Mouse (Mus musculus): Measurements from ENCODE around the gene Chrd. TPM values are rescaled to one million over a fixed set of nuclear protein-coding genes. Genes with fewer than 3 reads are reported as not detected.

The Chrd gene
- total RNA-seq, 2 experiments from 2014 or later: 39.9 to 47.0 TPM

DNA sequence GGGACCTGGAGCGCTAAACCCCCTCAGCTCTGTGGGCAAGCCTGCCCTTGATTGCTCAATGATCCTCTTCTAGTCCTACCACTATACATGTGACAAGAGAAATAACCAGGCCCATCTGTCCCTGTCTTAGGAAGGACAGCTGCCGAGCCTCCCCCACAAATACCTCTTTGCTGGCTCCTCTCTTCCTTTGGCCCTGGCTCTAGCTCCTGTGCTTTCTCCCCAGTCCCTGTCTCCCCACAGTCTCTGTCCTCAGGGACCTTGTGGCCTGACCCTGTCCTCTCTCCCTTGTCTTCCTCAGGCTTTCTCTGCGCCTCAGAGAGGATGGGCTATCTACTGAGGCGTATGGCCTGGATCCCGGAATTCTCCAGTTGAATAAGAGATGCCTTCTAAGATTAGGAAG, 1.2 kb upstream of the Chrd start:
- DNase-seq (ENCODE audit: low spot score in 2 of 2): peak; percentile 49 to 57

DNA sequence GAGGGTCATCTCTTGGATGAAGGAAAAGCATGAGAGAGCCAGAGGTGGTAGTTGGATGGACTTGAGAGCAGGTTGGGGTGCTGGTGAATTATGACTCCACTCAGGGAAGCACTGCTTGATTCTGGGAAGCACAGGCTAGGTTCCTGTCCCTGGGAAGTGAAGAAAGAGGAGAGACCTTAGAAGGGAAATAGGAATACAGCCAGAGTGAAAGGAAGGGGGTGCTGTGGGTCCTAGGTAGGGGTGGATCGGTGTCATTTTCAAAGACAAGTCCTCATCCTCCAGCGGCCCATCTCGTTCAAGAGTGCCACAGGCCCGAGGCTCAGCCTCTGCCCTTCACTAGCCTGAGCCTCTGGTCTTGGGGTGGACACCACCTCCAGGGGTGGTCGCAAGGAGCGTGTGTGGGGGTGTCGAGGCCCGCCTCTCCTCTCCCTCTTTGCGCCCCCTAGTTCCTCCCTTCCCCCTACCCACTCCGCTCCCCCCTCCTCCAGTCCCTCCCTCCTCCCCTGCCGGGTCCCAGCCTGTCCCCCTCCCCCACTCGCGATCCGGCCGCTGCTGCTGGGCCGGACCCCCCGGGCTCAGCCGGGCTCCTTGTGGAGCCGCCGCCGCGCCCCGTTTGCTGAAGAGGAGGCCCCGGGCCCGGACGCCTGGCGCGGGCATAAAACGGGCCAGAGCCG, 539 bp upstream of the Chrd start:
- peak in 1 of 2 experiments; percentile 24 for DNase-seq (ENCODE audit: low spot score in 2 of 2)

DNA sequence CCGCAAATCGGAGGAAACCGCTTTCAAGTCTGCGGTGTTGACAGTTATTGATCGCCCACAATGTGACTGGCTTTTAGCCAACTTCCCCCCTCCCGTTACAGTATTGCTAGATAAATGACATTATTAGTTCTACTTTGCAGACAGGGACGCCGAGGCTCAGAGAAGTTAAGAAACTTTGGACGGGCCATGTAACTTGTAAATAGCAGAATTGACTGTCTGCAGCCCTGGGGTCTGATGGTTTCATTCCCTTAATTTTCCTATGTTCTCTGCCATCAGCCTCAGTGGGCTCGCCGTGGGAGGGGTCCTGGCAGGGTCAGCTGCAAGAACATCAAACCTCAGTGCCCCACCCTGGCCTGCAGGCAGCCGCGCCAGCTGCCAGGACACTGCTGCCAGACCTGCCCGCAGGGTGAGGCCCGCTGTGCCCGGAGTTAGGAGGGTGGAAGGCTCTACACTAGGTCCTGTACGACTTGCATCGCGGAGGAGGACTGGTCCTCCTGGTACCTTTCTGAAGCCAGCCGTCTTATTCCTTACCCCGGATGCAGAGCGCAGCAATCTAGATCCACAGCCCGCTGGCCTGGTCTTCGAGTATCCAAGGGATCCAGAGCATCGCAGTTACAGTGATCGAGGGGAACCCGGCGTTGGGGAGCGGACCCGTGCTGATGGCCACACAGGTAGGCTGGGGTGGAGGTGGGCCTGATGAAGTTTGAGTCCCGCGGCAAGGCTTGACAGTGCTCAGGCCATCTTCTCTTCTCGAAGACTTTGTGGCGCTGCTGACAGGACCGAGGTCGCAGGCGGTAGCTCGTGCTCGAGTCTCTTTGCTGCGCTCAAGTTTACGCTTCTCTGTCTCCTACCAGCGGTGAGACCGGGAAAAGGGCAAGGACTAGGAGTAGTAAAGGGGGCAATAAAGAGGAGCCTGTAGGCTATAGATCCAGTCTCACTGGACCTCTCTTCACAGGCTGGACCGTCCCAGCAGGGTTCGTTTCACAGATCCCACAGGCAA, 1.1 kb downstream of the Chrd start, which contains the start of gene Thpo:
Thpo (minus strand) TSS at position 781 of the 1,000 bp plus-strand sequence.
- DNase-seq (ENCODE audit: low spot score in 2 of 2): peak in 1 of 2 experiments; percentile 30

DNA sequence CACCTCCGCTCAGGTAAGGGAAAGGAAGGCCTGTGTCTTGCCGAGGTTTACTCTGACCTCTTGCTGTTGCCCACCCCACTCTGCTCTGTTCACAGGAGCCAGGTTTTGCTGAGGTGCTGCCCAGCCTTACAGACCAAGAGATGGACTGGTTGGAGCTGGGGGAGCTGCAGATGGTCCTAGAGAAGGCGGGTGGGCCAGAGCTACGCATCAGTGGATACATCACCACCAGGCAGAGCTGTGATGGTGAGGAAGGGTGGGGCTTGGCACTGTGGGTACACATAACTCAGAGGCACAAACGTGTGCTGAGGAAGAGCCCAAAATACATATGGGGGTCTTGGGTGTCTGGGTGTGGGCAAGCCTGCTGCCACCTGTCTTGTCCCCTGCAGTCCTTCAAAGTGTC, 2.7 kb downstream of the Chrd start:
- no peak for DNase-seq (ENCODE audit: low spot score in 2 of 2)

DNA sequence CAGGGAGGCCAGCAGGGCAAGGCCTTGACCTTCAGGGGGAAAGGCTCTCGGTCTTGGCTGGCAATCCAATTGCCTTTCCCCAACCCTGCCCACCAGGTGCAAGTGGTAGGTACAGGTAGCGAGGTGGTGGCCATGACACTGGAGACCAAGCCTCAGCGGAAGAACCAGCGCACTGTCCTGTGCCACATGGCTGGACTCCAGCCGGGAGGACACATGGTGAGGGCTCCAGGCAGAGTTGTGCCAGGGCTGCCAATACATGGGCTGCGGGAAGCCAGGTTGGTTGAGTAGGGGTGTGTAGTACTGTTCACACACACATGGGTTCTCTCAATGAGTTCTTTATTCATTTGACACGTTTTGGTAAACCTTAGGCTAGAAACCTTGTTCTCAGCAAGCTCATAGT, 3.2 kb downstream of the Chrd start:
- no peak for DNase-seq (ENCODE audit: low spot score in 2 of 2)

DNA sequence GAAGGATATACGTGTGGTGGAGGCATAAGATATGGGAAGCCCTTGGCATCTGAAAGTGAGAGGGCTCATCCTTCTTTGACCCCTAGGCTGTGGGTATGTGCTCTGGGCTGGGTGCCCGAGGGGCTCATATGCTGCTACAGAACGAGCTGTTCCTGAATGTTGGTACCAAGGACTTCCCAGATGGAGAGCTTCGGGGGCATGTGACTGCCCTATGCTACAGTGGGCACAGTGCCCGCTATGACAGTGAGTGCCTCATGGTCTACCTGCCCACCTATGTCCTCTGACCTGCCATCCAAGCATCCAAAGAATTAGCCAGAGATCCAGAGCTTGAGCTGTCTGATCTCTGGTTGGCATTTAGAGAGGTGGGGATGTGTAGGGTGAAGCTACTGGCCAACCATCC, 3.9 kb downstream of the Chrd start:
- no peak for DNase-seq (ENCODE audit: low spot score in 2 of 2)

DNA sequence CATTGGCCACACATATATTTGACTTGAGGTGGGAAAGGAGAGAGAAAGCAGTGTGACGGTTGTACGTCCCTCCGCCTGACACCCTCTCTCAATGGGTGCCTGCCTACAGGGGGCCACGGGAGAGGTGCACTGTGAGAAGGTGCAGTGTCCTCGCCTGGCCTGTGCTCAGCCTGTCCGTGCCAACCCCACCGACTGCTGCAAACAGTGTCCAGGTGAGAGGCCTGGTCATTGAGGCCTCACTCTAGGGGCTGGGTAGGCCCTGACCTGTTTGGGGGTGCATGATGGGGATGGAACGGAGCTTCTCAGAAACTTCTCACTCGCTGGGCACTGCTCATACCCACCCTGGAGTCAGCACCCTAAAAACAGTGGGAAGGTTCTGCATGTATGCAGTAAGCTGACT, 6.9 kb downstream of the Chrd start:
- no peak for DNase-seq (ENCODE audit: low spot score in 2 of 2)

DNA sequence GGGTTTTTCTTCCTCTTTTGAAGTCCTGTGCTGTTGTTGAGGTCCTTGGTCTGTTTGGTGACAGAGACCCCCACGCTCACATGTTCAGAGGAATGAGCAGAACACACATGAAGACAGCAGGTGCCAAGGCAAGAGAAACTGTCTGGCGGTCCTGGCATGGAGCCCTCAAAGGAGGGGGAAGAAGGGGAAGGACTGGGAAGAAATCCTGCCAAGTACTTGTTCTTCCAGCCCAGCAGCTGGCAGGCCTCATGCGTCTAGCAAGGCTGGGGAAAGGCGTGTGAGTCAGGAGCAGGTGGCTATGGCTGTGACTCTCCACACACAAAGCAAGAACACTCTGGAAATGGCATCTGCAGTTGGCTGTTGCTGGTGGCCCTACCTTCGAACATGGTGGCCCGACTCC, 13.7 kb downstream of the Chrd start:
- DNase-seq (ENCODE audit: low spot score in 2 of 2): peak; percentile 81 to 83

DNA sequence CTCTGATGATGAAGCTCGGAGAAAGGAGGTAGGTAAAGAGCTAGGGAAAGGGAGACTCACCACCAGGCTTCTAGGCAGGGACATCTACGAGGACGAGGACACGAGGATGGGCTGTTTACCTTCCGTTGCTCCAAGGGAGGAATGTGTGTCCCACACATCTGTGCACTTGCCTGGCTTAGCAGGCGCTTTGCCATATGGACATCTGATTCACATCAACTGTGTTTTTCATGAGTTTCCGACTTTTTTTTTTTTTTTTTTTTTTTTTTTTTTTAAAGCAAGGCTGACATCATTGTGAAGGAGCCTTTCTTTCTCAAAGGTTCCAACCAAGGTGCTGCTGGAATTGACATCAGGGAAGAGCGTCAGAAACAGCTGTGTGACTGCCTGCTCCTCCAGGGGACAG, 17.6 kb downstream of the Chrd start:
- DNase-seq (ENCODE audit: low spot score in 2 of 2): peak in 1 of 2 experiments; percentile 21

DNA sequence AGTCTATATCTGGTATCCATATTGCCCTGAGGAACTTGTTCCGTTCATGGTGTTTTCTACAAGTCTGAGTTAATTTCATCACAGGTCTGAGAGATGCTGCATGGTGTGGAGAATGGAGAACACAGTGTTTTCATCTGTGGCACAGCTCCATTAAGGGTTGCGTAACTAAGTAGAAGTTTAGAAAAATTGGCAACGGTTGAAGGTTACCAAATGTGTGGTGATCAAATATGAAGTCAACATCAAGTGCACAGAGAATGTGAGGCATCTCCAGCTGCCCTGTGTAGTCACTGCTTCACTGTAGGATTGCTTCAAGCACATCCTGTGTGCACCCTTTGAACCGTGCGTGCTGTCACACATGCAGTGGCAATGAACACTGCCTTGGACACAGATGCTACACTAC, 23.1 kb downstream of the Chrd start:
- no peak for DNase-seq (ENCODE audit: low spot score in 2 of 2)

DNA sequence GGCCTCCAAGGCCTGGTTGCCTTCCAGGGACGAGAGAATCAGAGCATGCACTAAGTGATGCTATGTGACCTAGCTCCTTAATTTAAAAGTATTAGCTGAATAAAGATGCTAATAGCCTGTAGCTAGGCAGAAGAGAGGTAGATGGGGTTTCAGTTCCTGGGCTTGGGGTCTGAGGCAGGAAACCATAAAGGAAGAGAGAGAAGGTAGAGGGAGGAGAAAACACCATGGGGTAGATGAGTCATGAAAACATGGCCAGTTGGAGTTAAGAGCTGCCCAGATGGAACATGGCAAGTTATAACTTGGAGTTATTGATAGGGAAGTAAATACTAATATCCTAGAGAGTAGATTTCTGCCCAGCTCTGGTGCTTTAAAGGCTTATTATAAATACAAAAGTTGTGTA, 24.5 kb downstream of the Chrd start:
- no peak for DNase-seq (ENCODE audit: low spot score in 2 of 2)

DNA sequence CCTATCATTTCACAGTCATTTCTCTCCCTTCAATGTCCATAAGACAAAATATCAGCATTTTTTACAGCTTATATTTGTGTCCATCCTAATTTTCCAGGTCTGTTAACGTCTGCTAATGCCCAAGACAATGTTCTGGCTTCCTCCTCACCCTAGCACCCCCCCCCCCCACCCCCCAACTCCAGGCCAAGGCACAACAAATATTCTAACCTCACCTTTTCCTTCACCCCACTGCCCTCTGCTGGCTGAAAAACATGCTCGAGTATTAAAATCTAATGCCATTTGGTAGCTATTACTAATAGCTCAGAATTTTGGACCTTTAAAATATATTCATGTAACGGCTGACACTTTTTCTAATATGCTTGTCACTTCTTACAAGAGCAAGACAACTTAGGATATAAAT, 28.8 kb downstream of the Chrd start:
- peak in 1 of 2 experiments; percentile 54 for DNase-seq (ENCODE audit: low spot score in 2 of 2)

DNA sequence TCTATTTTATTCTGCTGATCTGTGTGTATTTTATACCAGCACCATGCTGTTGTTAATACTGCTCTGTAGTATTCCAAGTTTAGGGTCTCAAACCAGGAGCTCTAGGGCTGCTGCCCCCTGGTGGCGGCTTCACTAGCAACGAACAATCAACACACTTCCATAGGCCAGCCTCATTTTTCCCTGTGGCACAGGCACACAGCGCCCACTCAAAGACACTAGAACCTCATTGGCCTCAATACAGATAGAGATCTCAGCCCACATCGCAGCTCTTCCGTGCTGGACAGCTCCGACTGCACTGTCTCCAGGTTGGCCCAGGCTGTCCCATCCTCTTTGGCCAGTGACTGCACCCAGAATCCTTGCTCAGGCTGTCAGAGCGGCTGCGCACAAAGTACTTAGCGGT, 32.3 kb downstream of the Chrd start:
- peak in 1 of 2 experiments; percentile 27 for DNase-seq (ENCODE audit: low spot score in 2 of 2)

DNA sequence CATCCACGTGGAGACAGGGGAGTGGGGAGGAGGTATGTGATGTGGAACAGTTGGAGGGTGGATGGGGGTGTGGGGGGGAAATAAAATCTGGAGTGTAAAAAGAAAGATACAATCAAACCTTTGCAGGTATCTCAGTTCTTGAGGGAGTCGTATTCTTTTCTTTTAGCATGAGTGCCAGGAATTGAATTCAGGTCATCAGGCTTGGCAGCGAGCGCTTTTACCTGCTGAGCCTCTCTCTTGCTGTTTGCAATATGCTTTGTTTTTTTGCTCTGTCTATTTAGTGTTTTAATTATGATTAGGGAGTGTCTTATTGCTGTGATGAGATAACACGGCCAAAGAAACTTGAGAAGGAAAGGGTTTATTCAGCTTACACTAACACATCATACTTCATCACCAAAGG, 42.1 kb downstream of the Chrd start:
- no peak for DNase-seq (ENCODE audit: low spot score in 2 of 2)

DNA sequence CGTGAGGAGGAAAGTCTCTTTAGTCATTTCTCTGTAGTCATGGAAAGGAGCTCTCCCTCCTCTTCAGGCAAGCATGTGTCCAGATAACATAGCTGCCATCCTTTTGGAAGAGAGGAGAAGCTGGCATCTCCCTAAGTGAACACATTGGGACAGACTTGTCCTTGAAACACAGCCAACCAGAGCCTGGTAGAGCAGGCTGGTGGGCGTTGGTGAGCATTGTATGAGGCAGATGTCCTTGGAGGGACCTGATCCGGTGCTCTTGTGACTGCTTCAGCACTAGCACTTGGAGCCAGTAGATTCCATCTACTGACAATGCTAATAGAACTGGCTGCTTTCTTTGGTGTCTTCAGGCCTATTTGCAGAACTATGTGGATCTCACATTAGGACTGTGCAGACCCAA, 46.9 kb downstream of the Chrd start:
- DNase-seq (ENCODE audit: low spot score in 2 of 2): peak; percentile 6 to 25

DNA sequence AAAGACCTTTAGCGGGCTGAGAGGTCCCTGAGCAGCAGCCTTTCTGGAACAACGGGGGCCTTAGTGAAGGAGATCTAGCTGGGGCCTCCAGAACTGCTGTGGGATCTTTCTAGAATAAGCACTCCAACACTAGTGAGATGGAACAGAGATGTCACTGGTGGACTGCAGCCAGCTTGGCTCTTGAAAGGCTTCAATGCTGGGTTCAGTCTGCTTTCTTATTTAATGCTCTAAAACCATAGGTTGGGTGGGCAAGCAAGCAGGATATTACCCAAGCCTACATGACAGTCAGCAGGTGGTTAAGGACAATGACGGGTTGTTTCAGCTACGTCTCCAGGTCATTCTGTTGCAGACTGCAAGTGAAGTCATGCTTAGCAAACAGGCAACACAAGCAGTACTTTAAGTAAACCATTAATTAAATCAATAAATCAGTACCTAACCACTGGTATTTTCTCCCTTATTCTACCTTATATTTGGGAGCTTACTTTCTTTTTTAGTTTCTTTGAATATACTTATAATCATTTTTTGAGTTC, 48.2 kb downstream of the Chrd start:
- DNase-seq (ENCODE audit: low spot score in 2 of 2): no peak

DNA sequence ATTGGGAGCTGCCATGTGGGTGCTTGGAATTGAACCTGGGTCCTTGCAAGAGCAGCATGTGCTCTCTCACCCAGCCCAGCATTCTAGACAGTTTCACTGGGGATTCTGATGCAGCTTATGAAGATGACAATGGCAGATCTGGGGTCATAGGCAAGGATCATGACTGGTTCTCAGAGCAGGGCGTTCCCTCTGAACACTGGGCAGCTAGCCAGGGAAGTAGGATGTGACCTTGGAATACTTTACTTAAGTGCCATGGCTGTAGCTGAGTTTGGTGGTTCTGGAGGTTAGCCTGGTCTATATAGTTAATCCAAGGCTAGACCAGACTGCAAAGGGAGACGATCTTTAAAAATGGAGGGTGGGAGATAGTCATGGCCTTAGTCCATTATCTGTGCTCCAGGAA, 51.0 kb downstream of the Chrd start:
- DNase-seq (ENCODE audit: low spot score in 2 of 2): no peak

DNA sequence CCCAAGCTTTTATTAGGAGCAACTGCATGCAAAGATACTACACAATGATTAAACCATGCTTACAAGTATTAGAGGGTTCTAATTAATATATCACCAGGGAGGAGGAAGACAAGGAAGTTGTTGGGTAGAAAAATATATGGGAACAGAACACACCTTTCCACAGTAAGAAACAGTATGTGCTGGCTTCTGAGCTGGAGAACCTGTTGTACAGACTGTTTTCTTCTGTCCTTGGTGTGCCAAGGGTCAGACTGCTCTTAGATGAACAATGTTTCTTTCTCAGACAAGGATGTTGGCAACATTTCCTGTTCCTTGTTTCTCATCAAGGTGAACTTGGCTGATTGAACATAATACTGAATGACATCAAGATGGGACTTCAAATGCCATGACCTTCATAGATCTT, 51.8 kb downstream of the Chrd start:
- DNase-seq (ENCODE audit: low spot score in 2 of 2): no peak

DNA sequence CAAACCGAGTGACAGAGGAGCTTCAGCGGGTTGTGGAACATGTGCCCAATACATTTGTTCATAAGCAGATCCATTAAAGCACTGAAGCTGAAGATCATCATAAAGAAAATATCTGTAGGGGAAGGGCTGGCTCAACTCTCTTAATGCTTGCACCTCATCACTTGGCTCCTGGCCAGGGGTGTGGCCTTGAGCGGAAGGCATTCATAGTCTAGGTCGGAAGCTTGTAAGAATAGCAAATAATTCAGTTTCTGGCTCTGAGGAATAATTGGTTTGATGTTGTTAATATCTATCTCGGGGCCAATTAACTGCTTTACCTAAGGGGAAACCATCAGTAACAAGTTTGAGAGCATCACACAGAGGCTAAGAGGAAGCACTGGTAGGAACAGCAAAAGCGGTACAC, 53.6 kb downstream of the Chrd start:
- DNase-seq (ENCODE audit: low spot score in 2 of 2): no peak

DNA sequence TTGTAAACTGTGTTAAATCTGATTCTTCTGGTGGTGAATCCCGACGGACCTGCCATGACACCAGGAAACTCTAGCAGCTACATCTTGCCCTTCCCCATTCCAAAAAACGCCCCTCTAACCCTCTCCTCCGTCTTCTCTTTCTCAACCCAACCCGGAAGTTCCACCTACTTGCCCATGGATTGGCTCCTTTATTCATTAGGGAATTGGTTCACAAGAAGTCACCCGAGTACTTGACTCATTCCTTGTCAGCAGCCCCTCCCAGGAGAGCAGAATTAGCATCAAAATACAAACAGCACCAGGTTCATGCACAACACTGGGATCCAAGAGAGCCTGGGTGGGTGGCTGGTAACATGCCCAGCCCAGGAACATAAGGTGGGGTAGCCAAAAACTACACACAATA, 58.9 kb downstream of the Chrd start:
- no peak for DNase-seq (ENCODE audit: low spot score in 2 of 2)
